Mouse (Mus musculus) cerebellum, postnatal 25 days (tissue): Measurements from ENCODE around the gene Rapsn.

Experiments used
- DNase-seq, 2 experiments: peaks; one replicate each; pipeline ENCODE4 v3.0.0; 2021; ENCODE audit warnings: mixed read lengths in 2 of 2

The Rapsn gene

DNA sequence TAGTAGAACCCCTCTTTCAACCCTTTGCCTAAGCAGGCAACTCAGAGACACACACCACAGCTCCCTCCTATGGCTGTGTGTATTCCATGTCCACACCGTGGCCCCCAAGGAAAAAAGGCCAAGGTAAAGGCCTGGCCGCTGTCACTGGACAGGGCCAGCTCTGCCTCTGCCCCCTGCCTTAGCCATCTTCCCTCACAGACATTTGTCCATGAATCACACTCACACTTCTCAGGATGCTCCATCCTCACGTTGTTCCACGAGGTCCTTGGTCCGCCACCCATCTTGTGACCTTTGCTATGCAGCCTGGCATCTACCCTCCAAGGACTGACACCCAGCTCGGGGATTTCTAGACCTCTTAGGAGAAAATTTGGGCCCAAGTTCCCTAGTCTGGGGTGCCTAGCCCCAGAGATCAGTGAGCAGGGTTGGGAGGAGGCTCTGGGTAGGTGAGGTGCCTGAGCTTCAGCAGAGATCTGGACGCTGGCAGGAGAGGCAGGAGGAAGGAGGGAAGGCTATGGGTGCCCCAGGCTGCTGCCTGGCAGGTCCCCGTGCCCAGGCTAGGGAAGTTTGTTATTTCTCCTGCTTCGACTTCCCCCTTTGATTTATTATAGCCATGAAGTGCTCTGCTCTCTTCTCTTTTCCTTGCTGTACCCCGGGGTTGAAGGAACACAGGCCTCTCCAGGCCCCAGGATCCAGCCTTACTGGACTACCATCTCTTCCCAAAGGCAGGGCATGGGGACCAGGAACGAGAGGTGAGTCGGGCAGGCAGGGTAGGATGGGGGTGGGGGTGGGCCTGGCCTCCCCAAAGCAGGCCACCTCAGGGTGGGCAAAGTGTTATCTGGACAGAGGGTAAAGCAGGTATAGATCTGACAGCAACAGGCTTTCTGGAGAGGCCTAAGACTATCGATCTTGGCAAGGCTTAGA is 46.6 kb downstream of the Rapsn start, which contains the start of gene Spi1:
Gene Spi1 (plus strand): TSS at position 616 of the 921 bp plus-strand sequence.
- DNase-seq = no peak

DNA sequence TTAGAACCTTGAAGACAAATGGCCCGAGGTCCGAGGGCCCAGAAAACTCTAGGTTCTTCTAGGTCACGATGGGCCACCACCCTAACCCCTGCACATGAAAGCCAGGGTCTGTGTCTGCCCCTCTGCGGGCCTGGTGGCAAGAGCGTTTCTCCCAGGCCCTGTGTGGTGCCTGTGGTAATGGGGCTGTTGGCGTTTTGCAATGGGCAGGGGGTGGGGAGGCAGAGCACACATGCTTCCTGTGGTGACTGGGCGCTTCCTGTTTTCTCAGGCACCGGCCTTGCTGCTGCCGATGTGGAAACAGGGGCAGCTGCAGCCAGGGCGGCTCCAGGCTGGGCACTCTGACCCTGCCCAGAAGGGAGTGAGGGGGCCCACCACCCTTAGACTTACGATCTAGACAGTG is 47.4 kb downstream of the Rapsn start:
- DNase-seq = no peak

- DNase-seq = no peak
Observed at GRCm38 (mm10) chr2:91083366-91083940, 48.0 kb downstream of the Rapsn start.

DNA sequence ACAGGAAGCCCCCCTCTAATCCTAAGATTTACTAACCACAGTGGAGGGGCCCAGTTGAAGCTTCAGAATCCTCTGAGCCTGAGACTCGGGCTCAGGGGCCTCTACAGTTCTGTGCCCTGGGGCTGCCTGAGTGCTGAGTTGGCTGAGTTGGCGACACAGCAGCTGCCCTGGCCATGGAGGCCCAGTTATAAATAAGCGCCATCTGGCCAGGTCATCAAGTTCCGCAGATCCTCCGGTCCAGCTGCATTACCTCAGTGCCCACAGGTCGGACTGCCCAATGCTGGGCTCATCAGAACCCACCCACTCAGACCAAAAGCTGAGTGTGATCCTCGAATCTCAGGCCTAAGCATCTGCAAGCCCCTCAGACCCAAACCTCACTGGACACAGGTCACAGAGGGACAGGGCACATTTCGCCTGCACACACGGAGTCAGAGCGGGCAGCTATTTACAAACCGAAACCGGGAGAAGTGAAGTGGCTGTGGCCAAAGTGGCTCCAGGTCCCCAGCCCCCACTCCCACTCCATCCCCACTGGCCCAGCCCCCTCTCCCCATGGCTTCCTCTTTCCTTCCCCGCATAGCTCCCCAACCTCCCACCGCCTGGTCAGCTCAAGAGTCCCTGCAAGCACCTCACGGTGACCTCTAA is 48.9 kb downstream of the Rapsn start:
- no peak for DNase-seq

DNA sequence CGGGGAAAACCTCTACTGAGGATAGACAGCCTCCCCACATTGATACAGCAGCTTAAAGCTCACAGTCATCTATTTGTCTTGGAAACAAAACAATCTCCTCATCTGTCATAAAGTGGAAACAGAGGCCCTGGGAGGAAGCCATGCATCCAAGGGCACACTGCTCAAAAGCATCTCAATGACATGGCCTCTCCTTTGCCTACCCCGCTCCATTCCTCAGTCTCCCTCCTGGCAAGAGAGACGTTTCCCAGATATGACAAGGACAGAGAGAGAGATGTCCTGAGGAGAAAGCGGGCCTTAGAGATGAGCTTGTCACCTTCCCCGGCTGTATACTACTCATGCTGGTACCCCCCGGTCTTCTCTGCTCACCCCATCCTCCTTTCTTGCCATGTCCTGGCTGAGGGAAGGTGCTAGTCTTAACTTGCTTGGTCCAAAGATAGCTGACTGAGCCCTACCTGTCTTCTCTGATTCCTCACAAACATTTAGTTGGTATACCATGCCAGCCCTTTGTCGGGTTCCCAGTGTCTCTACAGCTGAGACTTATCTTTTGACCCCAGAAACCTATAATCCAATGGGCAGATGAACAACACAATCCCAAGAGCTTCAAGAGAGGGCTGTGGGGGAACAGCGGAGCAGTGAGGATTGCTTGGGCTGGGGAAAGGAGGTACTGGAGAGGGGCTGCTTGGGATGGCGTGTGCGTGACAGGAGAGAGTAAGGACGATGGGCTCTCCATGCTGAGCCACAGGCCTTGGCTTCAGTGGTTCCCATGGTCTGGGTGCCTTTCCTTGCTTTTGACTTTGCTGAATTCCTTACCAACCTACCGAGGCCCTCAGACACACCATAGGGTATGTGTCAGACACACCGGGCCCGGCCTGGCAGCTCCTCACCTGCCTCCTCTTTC is 50.3 kb downstream of the Rapsn start:
- DNase-seq = no peak

DNA sequence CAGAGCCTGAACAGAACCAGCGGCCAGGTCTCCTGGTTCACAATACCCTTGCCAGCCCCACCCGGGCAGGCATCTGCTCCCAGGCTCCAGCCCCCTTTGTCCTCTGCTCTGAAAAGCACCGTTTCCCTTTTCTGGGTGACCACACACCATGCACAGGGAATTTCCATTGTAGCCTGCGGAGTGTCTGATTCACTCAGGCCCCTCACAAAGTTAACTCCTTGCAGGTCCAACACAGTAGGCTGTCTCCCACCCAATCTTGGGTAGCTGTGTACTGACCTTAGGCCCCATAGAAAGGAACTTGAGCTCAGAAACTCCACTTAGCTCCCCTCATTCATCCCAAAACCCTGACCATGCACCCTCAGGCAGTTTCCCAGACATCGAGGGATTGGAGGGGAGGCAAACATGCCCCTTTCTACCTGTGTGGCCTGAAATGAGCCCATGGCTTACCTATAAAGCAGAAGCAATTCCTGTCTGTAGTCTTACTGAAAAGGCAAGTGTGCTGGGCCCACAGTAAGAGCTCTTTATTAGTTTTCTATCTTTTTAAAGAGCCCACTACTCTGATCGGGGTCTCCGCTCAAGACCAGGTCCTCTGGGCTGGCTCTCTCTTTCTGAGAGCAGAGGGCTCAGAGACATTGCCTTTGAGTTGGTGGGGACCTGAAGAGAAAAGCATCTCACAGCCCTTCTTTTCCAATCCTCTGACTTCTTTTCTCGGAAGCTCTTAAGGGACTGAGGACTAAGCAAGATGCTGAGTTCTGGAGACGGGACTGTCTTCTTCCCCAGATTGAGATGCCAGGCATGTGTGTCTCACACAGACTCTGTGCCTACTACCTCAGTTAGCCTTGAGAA is 51.2 kb downstream of the Rapsn start:
- DNase-seq = no peak

DNA sequence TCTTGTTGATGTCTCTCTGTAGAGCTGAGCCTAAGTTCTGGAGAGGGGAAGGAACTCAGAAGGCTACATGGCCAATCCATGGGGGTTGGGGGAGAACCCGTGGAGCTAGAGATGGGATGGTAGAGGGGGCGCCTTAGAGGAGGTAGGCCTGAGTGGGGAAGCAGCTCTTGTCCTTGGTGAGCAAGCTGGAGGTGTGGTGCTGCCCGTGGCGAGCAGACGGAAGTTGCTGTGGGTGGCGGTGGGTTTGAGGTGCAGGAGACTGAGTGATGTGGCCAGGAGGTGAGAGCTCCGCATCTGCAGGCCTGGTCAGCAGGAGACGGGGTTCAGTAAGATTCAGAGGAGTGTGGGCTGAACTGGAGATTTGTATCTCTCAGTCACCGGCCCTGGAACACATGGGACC is 52.0 kb downstream of the Rapsn start:
- DNase-seq = no peak

DNA sequence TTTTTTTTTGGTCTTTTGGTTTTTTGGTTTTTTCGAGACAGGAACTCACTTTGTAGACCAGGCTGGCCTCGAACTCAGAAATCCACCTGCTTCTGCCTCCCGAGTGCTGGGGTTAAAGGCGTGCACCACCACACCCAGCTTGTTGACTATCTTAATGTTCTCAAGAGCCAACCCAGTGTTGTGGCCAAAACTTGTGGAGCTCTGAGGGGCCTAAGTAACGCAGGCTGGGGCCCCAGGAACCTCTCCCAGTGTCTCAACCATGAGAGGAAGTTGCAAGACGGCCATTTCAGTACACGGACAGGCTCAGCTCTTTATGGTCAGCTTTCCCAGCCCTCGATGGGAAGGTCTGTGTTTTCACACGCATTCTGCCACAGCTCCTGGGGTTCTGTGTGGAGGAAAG is 53.6 kb downstream of the Rapsn start:
- no peak for DNase-seq

GRCm38 (mm10) chr2:91090208-91090607 is 54.8 kb downstream of the Rapsn start:
- DNase-seq = no peak

- DNase-seq = no peak
Observed at GRCm38 (mm10) chr2:91090827-91091226, 55.4 kb downstream of the Rapsn start.
